Mouse (Mus musculus) thymus, adult 2 months (tissue): ENCODE results near the gene Wdr64. TPM values are rescaled to one million over a fixed set of nuclear protein-coding genes. Genes with fewer than 3 reads are reported as not detected.
A peak's percentile ranks its signal among the peaks of the same experiment; 100 is the strongest.

Experiments used
- DNase-seq: peaks from one replicate; pipeline ENCODE4 v3.0.0; 2021
- H3K27ac ChIP-seq: fragments of 200-500 bp; 2 replicates; pipeline ENCODE4 v1.5.1; 2012; ENCODE audit warnings: low read length, control low read depth; ENCODE audit not compliant: control insufficient read depth, insufficient read depth
- H3K27me3 ChIP-seq: fragments of 200-500 bp; 2 replicates; pipeline ENCODE4 v1.6.1; 2012; ENCODE audit warnings: mild to moderate bottlenecking, low read length, moderate library complexity, mixed read lengths; ENCODE audit not compliant: control insufficient read depth, insufficient read depth
- H3K36me3 ChIP-seq: fragments of 200-500 bp; 2 replicates; pipeline ENCODE4 v1.6.1; 2012; ENCODE audit warnings: mild to moderate bottlenecking, low read length, moderate library complexity; ENCODE audit not compliant: control insufficient read depth, insufficient read depth
- H3K4me1 ChIP-seq: fragments of 200-500 bp; replicated peaks from 2 replicates; pipeline ENCODE4 v1.6.1; 2012; ENCODE audit warnings: low read length; ENCODE audit not compliant: control insufficient read depth, insufficient read depth
- H3K4me3 ChIP-seq: fragments of 200-500 bp; 2 replicates; pipeline ENCODE4 v1.5.1; 2012; ENCODE audit warnings: mild to moderate bottlenecking, low read length, control low read depth, moderate library complexity; ENCODE audit not compliant: control insufficient read depth, insufficient read depth
- CTCF ChIP-seq: fragments of 200-500 bp; IDR thresholded peaks from 2 replicates; pipeline ENCODE4 v1.5.1; 2012; ENCODE audit warnings: mild to moderate bottlenecking, control low read depth, low read length, moderate library complexity, borderline replicate concordance; ENCODE audit not compliant: control insufficient read depth, poor library complexity, insufficient read depth; ENCODE audit errors: extremely low read depth
- POLR2A ChIP-seq: fragments of 200-500 bp; IDR thresholded peaks from 2 replicates; pipeline ENCODE4 v1.6.1; 2012; ENCODE audit warnings: mild to moderate bottlenecking, low read length, control low read depth, moderate library complexity; ENCODE audit not compliant: control insufficient read depth, poor library complexity, insufficient read depth; ENCODE audit errors: extremely low read depth
- WGBS: fragments of 180-500 bp; shearing (Covaris S2); methylation state at CpG from one replicate; pipeline ENCODE4 v1.1.7; 2018; 5-methylcytosine and 5-hydroxymethylcytosine counted together
- polyA plus RNA-seq: library from polyadenylated mRNA; depleted of rRNA; stranded (reverse); fragments of >200 nt; gene quantifications from 2 replicates; pipeline ENCODE4 v1.2.3, GENCODE M21; 2012

Gene Wdr64
- polyA plus RNA-seq, 1 experiment, result not detected

DNA sequence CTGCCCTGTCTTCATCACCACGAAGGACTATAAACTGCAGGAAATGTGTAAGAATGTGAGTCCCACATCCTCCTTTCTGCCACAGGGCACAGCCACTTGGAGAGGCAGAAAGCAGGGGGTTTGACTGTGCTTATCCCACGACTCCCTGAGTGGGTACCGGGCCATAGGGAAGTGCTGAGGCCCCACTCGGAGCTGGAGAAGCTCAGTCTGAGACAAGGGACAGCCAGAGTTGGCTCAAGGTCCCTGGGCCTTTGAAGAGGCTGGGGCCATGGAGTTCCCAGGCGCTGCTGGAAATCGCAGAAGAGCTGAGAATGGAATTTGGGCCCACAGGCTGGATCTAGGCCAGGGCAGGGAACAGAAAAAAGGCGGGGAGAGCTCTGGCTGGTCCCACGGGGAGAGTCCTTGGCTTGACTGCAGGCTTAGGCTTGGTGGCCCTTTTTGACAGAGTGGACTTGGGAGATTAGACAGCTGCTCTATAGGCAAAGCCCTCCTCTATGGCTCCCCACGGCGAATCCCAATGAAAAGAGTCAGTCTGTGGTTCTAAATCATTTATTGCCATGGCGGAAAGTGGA, 14.0 kb downstream of the Wdr64 start:
- Histone ChIP-seq H3K4me3 (no peak overlapping the region), H3K36me3 (no peaks in the 10 kb centered on the region), H3K27me3 (no peaks in the 10 kb centered on the region), H3K4me1 (no peaks in the 10 kb centered on the region), H3K27ac (no peak overlapping the region)
- WGBS, result 84% methylated on average over 11 of the region's 11 CpGs
- TF ChIP-seq CTCF (no peak), POLR2A (no peak)
- no peak for DNase-seq

DNA sequence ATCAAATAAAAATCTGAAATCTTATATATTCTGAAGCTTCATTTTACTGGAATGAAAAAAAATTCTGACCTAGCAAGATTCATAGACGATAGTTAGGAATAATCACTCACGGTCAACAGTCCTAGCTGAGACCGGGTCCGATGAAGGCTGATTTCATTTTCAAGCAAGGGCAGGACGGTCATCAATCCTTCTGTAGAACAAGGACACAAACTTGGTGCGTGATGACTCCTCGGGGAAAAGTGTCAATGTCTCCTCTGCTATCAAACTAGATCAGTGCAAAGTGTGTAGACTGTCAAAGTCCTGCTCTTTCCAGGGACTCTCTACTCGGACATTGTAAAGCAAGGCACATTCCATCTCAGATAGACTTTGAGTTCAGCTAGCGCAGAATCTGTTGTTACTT, 18.4 kb downstream of the Wdr64 start:
- no peaks in the 10 kb centered on the region for H3K4me1 ChIP-seq
- WGBS, result 93% methylated on average over 9 of the region's 9 CpGs
- H3K27me3 ChIP-seq, result no peaks in the 10 kb centered on the region
- TF ChIP-seq POLR2A, result no peak
- TF ChIP-seq CTCF, result no peak
- no peak overlapping the region for H3K27ac ChIP-seq
- H3K4me3 ChIP-seq, result no peak overlapping the region
- no peak for DNase-seq
- H3K36me3 ChIP-seq, result no peaks in the 10 kb centered on the region

DNA sequence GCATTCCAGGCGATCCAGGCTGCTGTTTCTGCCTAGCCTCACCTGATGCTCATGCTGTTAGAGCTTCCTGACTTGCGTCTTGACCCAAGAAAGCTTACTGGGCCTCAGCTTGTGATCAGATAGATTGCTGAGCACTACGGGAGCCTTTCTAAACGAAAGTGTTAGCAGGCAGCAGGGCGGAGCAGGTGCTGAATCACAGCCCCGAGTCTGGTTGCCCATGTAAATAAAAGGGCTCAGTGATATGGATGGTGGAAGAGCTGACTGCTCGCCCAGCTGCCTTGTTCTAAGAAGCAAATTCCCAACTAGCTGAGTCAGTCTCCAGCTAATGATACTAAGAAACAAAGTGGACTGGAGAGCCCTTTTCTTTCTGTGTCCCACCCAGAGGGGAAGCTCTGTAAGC, 27.4 kb downstream of the Wdr64 start:
- no peak overlapping the region for H3K4me3 ChIP-seq
- no peak for DNase-seq
- H3K27ac ChIP-seq, result no peak overlapping the region
- H3K36me3 ChIP-seq, result no peaks in the 10 kb centered on the region
- 43% methylated on average over 7 of the region's 7 CpGs for WGBS
- no peaks in the 10 kb centered on the region for H3K4me1 ChIP-seq
- no peaks in the 10 kb centered on the region for H3K27me3 ChIP-seq
- TF ChIP-seq POLR2A, result no peak
- no peak for TF ChIP-seq CTCF

DNA sequence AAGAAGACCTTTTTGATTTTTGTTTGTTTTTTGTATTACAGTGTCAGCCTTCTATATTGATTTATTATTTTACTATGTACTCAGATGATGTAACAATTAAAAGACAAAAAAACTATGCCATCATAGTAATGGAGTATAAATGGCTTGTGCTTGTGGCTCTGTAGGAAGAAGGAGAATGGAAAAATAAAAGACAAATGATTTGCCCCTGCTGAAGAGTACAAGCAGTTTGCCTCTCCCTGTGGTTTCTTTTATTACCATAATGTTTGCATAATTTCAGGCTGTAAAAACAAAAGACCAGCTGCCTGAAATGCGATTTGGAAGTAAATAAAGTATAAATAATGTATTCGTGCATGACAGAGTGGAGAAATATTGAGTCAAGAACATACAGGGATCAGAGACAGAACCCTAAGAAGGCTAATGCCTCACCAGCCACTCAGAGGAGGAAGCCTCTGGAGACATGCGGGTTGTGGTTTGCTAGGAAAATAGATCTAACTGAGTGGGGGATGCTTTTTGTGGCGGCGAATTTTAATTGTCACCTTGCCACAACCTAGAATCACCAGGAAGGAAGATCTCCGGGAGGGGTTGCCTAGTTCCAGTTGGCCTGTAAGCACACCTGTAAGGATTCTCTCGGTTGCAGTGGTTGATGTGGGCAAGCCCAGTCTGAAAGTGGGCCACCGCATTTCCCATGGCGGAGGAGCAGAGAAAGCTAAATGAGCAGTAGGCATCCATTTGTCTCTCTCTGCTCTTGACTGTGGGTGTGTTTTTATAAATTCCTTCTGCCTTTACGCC, 56.4 kb downstream of the Wdr64 start:
- H3K4me1 ChIP-seq, result peaks cover 7% of the 10 kb centered on the region
- peak; percentile 39 for DNase-seq
- TF ChIP-seq POLR2A, result no peak
- no peak for TF ChIP-seq CTCF
- no peak overlapping the region for H3K4me3 ChIP-seq
- 41% methylated on average over 10 of the region's 10 CpGs for WGBS
- H3K27ac ChIP-seq, result no peak overlapping the region
- no peaks in the 10 kb centered on the region for H3K27me3 ChIP-seq
- H3K36me3 ChIP-seq, result no peaks in the 10 kb centered on the region

DNA sequence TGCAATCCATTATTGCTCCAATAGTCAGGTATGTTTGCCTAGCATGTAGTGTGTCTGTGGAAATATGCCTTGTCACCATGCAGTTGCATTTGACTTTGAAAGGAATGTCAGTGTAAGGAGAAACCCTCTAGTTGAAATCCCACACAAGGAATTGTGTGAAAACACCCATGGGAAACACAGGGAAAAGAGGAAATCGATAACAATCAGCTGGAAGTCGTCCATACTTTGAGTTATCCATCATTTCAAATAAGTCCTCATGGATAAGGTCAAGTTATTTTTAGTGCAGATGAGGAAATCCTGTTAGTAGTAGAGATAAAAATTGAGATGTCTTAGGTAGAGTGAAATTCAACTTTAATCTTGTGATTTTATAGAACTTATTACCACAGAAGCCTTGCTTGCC, 96.3 kb downstream of the Wdr64 start:
- TF ChIP-seq POLR2A, result no peak
- no peak for TF ChIP-seq CTCF
- Histone ChIP-seq H3K27me3 (no peaks in the 10 kb centered on the region), H3K4me3 (no peak overlapping the region), H3K4me1 (no peaks in the 10 kb centered on the region), H3K36me3 (no peaks in the 10 kb centered on the region), H3K27ac (no peak overlapping the region)
- no peak for DNase-seq
- 49% methylated on average over 2 of the region's 2 CpGs for WGBS

DNA sequence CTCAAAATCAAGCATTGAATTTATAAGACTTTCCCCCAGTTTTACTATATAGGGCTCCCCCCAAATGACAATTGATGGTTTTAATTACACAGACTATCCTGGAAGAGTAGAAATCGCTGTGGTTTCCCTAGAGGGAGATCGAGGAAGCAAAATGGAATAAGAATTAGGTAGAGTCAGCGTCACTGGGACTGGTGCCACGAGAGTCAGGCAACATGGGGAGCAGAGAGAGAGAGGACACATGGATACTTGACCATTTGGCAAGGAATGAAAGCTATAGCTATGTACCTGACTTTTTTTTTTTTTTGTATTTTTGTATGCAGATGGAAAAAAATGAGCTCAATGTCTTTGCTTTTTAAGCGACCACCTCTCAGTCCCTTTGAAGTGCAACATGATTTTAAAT, 110.0 kb downstream of the Wdr64 start:
- WGBS, result 78% methylated on average over 5 of the region's 5 CpGs

More for the DNA sequence above, 110.0 kb downstream of the Wdr64 start:
- no peak overlapping the region for H3K27ac ChIP-seq
- H3K36me3 ChIP-seq, result no peaks in the 10 kb centered on the region
- DNase-seq, result no peak
- H3K27me3 ChIP-seq, result no peaks in the 10 kb centered on the region
- no peak for TF ChIP-seq CTCF
- no peak for TF ChIP-seq POLR2A
- no peaks in the 10 kb centered on the region for H3K4me1 ChIP-seq
- H3K4me3 ChIP-seq, result no peak overlapping the region
